Mouse (Mus musculus) heart, adult 11 months (tissue): Measurements from ENCODE around the gene Sgcd.

Experiments used
- DNase-seq: peaks from one replicate; pipeline ENCODE4 v3.0.0; 2022

Gene Sgcd

GRCm38 (mm10) chr11:47988697-47989533 lies at the start of gene Sgcd:
Gene Sgcd (minus strand): TSS chr11:47988969.
- DNase-seq: peak; percentile 91

GRCm38 (mm10) chr11:48038051-48038450 lies 49.3 kb upstream of the Sgcd start:
- no peak for DNase-seq

DNA sequence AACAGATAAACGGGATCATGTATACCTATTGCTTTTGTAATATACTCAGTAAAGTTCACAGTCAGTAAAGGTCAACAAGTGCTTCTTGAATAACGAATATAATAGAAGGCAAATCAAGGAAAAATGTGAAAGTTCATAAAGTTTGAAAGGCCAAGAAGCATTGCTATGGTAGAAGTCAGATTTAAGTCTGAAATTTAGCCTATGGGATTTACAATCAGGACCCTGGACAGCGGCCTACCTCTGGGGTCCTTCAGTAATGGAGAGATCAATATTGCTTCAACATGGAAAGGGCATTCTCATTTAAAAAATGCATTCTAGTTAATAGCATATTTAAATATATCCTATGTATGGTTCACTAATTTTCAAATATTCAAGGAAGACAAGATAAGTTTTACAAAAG lies 24.1 kb upstream of the Sgcd start:
- no peak for DNase-seq

GRCm38 (mm10) chr11:47988333-47988696 lies 454 bp downstream of the Sgcd start:
- DNase-seq: peak; percentile 89

DNA sequence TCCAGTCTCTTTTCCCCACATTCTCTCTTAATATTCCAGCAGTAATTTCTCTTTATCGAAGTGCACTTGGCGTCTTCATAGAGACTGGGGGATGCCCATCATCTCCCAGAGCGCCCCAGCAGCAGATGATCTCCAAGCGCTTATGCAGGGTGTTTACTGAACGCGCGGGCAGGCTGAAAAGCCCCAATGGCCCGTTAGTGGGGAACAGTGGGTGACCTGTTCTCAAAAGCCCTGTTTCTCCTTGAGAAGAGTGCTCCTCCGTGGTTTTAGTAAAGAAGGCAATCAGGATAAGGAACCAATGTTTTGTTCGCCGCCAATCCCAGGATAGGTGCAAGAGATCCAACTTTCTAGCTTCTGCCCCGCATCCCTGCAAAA lies 889 bp downstream of the Sgcd start:
- DNase-seq: no peak

DNA sequence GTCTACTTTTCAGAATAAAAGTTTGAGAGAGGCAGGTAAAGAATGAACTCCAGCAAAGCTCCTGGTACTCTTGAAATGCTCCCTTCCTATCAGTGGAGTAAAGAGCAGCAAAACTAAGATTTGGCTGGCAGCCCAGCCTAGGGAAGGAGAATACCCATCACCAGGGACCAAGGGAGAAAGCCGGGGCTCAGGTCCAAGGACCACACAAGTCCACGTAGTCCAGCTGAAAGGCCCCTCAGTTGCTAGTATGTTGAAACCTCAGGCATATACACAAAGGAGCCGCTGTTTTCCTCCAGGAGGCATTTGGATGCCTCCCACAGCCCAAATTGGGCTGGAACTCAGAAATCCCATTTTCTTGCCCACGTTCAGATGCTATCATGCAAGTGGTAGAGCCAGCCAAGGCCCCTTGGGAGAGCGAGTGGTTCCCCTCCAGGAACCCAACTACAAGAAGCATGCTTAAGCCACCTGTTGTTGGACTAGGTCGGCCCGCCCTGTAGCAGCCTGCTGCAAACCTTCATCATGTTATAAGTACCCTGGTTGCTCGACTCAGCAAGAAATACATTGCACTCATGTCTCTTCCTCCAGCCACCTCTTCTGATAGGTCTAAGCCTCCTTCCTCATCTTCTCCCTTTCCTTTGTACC lies 1.4 kb downstream of the Sgcd start:
- DNase-seq: no peak

DNA sequence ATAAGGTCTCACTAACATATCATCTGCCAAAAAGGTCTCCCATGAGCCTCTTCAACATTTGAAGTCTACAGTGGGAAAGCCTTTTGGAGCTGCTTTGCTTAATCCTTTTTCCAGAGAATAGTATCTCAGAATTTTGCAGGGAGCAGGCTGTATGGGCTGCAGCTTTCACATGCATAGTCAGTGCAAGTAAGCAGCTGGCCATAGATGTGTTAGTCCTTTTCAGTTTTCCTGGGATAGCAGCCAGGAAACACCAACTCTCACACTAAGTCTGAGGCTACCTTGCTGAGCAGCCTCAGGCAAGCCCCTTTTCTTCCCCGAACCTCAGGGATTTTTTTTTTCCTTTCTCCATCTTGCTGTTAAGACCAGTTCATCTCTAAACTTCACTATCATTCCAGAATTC lies 6.6 kb downstream of the Sgcd start:
- DNase-seq: no peak

- DNase-seq: no peak
Measured at GRCm38 (mm10) chr11:47981108-47981507, 7.7 kb downstream of the Sgcd start.

DNA sequence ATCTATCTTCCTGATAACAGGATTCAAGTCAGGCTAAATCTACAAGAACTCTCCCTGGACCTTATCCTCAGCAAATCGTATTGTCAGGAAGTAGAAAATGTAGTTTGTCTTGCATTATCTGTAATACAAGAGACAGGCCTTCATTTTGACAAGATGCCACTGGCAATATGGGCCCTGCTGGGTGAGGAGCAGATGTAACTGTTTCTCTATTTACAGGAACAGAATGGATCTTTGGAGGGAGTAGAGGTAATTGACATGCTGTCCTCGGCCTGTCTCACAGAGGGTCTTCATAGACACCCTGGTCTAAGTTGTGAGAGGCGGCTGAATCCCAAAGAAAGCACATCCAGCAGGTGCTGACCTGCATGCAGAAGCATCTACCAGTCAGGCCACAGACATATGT lies 35.5 kb downstream of the Sgcd start:
- no peak for DNase-seq

DNA sequence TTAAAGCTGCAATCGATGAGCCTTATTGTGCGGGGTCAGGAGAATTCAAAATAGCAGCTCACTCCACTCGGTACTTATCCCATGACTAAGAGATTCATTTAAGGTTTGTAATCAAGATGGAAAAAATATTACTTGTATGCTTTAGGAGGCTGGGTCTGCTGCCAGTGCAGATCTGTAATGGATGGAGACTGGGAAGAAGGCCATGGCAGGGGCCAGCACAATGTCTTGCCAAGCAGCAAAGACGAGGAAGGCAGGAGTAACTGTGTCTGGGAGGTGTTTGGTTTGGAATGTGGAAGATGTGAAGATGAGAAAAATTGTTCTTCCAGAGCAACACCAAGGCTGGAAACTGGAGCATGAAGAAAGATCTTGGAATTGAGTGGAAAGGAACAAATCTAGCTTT lies 36.4 kb downstream of the Sgcd start:
- no peak for DNase-seq

DNA sequence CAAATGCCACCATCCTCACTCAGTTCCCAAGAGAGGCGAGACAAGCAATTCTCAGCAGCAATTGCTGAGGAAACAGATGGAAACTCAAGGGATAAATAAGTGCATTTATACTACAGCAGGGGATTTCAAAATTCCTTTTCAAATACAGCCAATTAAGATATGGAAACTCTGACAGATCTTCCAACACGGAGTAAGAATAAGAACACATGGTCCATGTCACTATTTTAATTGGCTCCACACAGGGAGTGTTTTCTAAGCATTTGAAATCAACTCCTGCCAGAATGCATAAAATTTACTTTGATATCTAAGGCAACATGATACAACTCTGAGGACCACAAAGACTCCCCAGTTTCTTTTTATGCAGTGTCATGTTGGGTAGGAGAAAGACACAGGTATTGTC lies 49.0 kb downstream of the Sgcd start:
- DNase-seq: no peak

DNA sequence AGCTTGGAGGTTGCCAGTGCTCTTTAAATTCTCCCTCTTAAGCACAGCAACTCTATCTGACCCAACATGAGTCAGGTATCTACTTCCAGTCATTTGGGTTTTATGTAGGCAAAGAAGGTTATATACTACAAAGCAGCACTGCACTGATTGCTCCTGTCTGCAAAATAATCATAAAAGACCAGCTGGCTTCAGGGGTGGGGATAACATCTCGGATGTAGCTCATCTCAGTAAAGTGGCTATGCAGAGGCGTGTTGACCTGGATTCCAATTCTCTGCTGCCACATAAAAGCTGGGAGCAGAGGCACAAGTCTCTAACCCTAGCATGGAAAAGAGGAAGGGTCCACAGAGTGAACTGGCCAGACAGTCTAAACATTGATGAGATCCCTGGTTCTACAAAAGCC lies 71.2 kb downstream of the Sgcd start:
- DNase-seq: no peak

DNA sequence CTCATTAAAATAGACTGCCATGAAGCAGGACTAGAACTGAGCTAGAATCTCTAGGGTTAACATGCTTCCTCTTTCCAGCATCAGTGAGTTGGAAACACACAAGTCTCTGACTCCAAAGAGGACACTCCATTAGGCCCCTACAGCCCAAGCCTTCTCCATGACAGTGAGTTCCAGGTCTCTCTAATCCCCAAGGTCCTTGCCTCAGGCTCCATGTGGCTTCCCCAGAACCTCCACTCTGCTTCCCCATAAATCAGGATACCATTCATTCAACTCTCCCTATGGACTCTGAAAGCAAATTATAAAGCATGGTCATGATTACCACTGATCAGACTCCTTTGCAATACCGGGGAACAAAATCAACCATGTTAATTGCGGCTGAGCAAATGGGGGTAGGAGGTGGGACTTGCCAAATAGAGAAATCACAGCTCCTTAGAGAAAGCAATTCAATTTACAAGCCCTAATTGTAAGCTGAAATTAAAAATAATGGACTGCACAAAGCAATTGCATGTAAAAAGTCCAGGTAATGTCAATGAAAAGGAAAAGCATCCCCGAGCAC lies 97.1 kb downstream of the Sgcd start:
- no peak for DNase-seq

GRCm38 (mm10) chr11:47890315-47890714 lies 98.5 kb downstream of the Sgcd start:
- DNase-seq: no peak

- no peak for DNase-seq
Measured at GRCm38 (mm10) chr11:47885310-47885709, 103.5 kb downstream of the Sgcd start.

- no peak for DNase-seq
Measured at GRCm38 (mm10) chr11:47883545-47883944, 105.2 kb downstream of the Sgcd start.

DNA sequence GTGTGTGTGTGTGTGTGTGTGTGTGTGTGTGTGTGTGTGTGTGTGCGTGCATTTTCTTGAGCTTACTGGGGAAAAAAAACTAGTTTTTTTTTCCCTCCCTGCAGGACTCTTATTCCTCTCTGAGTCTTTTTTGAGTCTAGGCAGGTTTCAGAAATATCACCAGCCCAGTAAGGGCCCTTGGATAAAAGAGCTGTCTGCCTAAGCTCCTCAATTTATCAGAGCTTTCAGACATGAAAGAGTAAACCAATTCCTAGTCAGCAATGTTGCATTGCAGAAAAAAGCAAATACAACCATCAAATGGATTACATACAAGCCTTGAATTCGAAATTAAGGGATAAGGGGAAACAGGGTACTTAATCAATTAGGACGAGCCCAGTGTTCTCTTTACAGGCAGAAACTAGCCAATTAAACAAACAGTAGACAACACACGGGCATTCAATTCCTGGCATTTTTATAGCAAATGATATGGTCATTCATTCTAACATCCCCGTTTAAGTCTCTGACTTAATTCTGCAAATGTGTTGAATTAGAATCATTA lies 112.1 kb downstream of the Sgcd start:
- no peak for DNase-seq

GRCm38 (mm10) chr11:47845894-47846293 lies 142.9 kb downstream of the Sgcd start:
- DNase-seq: no peak

- DNase-seq: no peak
Measured at GRCm38 (mm10) chr11:47833283-47833682, 155.5 kb downstream of the Sgcd start.

DNA sequence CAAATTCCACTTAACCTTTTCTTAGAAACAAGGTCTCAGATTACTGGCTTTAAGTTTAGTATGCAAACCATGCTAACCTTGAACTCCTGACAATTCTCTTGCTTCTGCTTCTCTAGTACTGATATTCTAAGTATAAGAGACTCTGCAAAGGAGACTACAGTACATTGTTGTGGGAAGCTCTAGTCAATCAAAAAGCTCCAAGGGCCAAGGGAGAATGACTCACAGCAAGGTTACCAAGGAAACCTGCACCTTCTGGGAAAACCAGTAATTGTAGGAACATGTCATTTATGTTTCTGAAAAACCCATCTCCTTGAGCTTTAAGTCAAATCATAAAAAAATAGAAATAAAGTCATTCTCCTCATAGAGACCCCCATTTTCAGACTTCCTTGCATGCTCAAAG lies 178.5 kb downstream of the Sgcd start:
- no peak for DNase-seq

- no peak for DNase-seq
Measured at GRCm38 (mm10) chr11:47804101-47804715, 184.6 kb downstream of the Sgcd start.

GRCm38 (mm10) chr11:47777916-47778226 lies 210.9 kb downstream of the Sgcd start:
- DNase-seq: no peak

GRCm38 (mm10) chr11:47777226-47777915 lies 211.4 kb downstream of the Sgcd start:
- DNase-seq: no peak
